Mouse (Mus musculus) left cerebral cortex, adult 18-20 months (tissue): ENCODE measurements around the gene Gm4070. TPM values are rescaled to one million over a fixed set of nuclear protein-coding genes. Genes with fewer than 3 reads are reported as not detected.
"Not testable (repeated sequence)": the region's sequence is repeated elsewhere in the genome, so short reads cannot be mapped to it uniquely, and the experiment has no call there.

Experiments used
- DNase-seq, 2 experiments: peaks; one replicate each; pipeline ENCODE4 v3.0.0; 2021 to 2022; ENCODE audit warnings: low spot score in 2 of 2, mixed read lengths in 1 of 2
- long read RNA-seq, 2 experiments: library from polyadenylated mRNA; stranded (forward); transcript quantifications; one replicate each; pipeline ENCODE4 v2.0.0; 2021
- total RNA-seq, 2 experiments: library from RNA; stranded (reverse); gene quantifications; 2 replicates each; pipeline ENCODE4 v1.2.3; 2021

Gene Gm4070
- 1 to 10 TPM in 1 of 2 experiments, not detected in 1; 1.0 TPM for total RNA-seq
- long read RNA-seq, experiment 1, partial matches to known transcripts, result 0 of 1 reads
- long read RNA-seq, experiment 1, other reads (novel, unspliced or antisense), result 1 of 1 reads
- long read RNA-seq, experiment 2, result 0 reads

DNA sequence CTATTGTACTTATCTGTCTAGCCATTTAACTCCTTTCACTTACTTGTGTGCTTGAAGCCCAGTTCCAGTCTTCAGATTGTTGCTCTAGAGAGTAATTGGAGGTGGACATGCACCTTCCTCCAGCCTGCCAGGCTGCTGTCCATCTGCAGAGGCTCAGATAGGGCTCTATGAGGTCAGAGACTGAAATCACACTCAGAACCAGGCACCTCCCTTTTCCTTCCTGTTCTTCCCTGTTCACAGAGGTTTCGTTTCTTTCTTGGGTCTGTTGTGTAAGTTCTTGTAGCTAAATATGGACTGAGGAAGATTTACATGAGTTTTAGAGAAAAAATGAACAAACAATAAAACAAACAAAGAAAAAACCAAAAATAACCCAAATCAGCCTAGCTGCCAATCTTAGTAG is at the start of gene Gm4070:
Gene Gm4070, minus strand, starts transcription at position 156 of the 400 bp plus-strand sequence.
- DNase-seq, result not testable (repeated sequence)

DNA sequence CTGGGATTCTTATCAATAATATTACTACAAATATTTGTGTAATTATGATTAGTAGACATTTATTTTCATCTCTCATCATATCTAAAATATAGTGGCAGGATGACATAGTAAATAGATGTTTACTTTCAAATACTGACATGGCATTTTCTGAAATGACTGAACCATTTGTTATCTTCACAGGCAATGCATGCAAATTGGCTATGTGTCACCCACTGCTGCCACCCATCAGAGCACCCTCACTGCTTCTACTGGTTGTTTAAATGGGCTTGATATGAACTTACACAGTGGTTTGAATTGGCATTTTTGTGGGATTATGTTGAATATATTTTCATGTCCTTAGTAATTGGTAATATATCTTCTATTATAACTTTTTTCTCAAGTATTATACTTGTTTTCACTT is 773 bp upstream of the Gm4070 start:
- not testable (repeated sequence) for DNase-seq

DNA sequence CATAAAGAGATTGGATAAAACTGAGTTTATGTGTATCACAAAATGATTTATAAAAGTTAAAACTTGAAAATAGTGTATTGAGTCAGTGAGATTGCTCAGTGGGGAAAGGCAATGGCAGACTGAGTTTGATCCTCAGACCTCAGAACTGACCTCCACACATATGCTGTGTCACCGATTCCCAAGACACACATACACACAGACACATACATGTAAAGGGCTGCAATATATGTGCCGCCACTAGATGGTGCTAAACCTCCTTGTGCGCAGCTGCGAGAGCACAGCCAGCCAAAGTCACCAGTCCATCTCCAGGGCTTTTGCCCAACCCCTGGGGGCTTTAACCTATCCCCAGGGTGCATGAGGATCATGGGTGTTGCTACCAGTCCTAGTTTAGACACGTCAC is 1.4 kb downstream of the Gm4070 start:
- DNase-seq, result not testable (repeated sequence)

DNA sequence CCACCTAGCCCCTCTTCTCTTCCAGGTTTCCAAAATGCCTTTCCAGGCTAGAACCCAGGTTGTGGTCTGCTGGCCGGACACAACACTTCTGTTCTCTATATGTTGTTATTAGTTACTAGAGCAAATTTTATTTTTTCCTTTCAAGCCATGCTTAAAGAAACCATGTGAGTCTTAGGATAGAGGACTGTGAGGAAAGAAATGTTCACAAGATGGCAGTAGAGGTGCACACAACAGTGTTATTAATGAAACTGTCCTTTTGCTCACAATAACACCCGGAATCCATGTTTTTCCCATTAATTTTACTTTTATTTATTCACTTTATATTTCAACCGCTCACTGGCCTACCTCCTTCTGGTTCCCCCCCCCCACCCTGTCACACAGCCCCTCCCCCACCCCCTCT is 8.5 kb downstream of the Gm4070 start:
- DNase-seq, result not testable (repeated sequence)

DNA sequence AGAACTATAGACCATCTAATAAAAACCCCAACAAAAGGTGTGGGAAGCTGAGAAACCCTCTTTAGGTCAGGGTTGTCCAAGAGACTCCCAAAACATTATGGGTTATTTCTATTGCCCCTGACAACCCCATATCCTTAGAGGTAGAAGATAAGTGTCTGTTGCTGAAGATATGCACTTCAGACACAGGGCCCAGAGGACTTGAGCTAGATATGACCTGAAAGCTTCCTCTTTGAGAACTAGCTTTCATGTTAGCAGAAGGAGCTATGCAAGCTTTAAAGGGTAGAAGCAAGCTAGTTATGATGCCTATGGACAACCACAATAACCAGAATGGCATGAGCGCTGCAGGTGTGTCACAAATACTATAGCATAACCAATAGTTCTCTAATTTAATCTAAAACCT is 21.6 kb downstream of the Gm4070 start:
- not testable (repeated sequence) for DNase-seq

DNA sequence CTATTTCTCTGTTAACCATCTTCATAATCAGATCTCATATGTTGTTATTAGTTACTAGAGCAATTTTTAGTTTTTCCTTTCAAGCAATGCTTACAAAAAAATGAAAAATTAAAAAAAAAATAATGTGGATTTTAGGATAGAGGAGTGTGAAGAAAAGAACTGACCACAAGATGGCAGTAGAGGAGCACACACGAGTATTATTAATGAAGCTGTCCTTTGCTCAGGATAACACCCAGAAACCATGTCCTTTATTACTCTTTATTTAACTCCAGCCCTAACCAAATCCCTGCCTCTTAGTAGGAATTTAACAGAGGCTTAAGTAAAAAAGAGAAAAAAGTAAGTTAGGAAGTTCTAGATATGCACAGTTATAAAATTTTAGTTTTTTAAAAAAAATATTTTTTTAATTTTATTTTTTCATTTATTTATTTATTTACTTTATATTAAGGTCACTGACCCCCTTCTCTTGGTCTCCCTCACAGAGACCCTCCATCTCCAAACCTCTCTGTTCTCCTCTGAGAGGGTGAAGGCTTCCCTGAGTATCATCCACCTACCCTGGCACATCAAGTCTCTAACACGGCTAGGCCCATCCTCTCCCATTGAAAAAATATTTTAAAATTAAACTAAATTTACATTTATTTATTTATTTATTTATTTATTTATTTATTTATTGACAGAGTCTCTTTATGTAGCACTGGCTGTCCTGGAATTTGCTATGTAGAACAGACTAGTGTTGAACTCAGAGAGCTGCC is 70.0 kb downstream of the Gm4070 start:
- not testable (repeated sequence) for DNase-seq

DNA sequence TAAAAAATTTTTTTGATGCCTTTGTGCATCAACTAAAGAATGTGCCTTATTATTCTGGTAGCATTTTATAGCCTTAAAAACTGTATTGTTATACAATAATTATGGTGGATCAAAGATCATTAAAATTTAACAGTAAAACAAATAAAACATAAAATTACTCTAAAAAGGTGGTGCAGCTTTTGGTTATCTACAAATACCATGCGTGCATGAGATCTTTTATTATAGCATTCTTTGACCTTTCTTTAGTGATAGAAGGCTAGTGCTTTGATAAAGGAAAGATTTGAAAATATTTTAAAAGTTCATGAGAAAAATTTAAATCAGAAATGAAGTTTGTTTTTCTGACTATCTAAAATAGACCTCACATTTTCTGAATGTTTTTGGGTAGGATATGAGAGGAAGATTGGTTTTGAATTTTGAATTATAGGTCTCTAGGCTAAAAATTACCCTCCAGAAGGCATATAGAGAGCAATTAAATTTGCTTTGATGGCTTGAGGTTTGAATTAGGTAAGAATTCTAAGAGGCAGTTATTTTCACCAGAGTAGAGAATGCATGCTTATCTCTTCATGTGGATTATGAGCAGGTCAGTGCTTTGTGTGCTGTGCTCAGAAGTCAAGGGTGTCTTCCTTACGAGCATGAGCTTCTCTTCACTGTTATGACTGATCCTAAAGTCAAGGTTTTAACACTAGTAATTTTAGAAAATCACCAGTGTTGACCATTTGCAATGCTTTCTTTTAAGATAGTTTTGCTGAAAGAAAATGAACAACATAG is 73.9 kb downstream of the Gm4070 start:
- DNase-seq, result not testable (repeated sequence)

DNA sequence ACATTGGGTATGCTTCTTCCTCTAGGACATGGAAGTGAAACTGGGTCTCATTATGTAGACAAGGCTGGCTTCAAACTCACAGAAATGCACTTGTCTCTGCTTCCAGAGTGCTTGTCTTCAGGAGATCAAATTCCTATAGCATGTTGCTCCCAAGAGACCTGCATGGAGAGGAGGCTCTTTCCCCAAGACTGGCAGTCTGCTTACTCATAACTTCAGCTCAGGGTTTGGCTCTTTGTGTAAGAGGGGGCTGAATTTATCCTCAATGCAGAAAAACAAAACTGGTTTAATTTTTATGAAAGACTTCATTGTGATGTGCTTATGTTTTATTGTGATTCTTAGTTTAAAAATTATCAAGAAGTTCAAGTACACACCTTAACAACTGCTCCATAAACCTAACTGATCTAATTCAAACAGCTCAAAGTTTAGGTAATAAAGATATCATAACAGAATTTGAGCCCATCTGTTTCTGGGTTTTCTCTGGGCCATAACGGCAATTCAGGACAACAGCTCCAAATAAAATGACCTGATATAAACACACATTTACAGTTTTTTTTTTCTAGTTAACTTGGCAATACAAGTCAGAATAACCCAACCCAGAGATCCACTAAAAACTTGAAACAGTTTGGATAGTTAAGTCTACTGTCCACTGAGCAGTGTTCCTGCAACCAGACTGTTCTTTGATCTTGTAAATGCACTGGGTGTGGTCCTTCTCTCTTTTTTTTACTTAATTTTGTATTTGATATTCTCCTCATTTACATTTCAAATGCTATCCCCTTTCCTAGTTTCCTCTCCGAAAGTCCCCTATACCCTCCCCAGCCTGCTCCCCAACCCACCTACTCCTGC is 97.8 kb downstream of the Gm4070 start:
- not testable (repeated sequence) for DNase-seq

Other genes starting within 250 kb of the Gm4070 start
- gene Ilk, start 217.4 kb downstream of the Gm4070 start, total RNA-seq, result 10 to 100 TPM; 68.9 to 74.6 TPM
- 10 to 100 TPM in 1 of 2 experiments, 1 to 10 TPM in 1; 9.3 to 12.9 TPM for gene Rrp8, start 216.6 kb downstream of the Gm4070 start, total RNA-seq
- 100 to 1,000 TPM; 107 to 110 TPM for gene Taf10, start 209.6 kb downstream of the Gm4070 start, total RNA-seq
- 10 to 100 TPM; 57.5 to 62.7 TPM for gene Tpp1, start 201.7 kb downstream of the Gm4070 start, total RNA-seq
- 1 to 10 TPM; 6.7 to 7.8 TPM for gene Dchs1, start 166.3 kb downstream of the Gm4070 start, total RNA-seq
- 100 to 1,000 TPM in 1 of 2 experiments, 10 to 100 TPM in 1; 97.3 to 101 TPM for gene Mrpl17, start 142.9 kb downstream of the Gm4070 start, total RNA-seq